Mouse (Mus musculus) liver (tissue): ENCODE results near the gene Ptprcap.
A peak's percentile ranks its signal among the peaks of the same experiment; 100 is the strongest.

Experiments
- DNase-seq: peaks from one replicate; pipeline ENCODE4 v3.0.0-alpha.2; 2020; ENCODE audit warnings: mixed read lengths

Gene Ptprcap

DNA sequence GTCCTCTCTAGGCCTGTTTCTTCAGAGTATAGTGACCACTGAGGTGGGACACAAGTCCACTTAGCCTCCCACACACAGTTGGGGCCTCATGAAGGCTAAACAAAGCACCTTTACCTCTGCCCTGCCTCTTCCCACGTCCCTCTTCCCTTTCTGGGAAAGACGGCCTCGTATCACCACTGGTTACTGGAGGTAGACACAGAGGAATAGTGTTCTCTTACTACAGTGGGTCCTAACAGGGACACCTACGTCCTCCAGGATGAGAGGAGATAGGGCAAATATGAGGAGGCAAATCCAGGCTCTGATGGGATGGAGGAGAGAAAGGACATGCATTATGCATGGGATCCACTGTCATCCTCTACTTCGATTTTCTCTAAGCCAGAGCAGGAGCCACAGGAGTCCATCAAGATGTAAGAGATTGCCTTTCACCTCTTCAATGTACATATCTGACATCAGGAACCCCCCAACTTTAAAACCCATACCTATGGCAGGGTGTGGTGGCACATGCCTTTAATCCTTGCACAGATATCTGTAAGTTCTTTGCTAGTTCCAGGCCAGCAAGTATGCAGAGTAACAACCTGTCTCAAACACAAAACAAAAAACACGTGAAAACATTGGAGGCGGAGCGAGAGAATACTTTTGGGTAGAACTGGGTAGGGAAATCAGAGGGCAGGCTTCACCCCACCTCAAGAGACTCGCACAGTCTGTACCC lies 5.5 kb upstream of the Ptprcap start:
- DNase-seq: no peak

DNA sequence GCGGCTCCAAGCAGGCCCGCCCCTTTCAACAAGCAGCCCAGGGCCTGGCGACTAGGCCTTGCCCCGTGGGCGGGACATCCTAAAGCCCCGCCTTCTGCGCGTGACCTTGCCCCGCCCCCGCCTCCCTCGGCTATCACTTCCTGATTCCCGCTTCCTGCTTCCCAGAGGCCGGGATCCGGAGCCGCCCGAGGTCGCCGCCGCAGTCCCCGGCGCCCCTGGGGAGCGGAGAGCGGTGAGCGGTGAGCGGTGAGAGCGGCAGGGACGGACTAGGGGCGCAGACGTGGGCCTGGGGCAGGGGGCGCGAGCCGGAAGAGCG lies 5.0 kb upstream of the Ptprcap start, which contains the start of gene Coro1b:
Gene Coro1b, plus strand, starts transcription at position 129 of the 316 bp plus-strand sequence.
- peak; percentile 97 for DNase-seq

GRCm38 (mm10) chr19:4148819-4149218 lies 4.6 kb upstream of the Ptprcap start:
- DNase-seq: no peak

GRCm38 (mm10) chr19:4149283-4149682 lies 4.1 kb upstream of the Ptprcap start:
- no peak for DNase-seq

DNA sequence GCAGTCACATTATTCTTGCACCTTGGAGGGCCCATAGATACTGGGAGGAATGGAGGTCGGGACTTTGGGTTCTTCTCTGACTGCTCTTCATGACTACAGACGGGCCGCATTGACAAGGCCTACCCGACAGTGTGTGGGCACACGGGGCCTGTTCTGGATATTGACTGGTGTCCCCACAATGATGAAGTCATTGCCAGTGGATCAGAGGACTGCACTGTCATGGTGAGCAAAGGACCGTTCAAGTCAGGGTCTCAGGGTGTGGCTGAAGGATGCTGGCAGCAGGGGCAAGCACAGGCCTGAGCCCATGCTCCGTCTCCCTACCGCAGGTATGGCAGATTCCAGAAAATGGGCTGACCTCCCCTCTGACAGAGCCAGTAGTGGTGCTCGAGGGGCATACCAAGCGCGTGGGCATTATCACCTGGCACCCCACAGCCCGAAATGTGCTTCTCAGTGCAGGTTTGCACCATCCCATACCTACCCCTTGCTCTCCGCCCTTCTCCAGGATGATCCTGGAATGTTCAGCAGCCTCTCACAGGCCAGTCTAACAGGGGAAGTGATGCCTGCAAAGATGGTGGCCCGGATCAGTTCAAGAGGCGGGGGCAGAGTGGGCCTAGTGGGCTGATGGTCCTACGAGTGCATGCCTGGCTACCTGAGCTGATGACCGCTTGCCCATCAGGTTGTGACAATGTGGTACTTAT lies 3.5 kb upstream of the Ptprcap start:
- no peak for DNase-seq

- DNase-seq: no peak
Observed at GRCm38 (mm10) chr19:4150567-4151487, 2.6 kb upstream of the Ptprcap start.

DNA sequence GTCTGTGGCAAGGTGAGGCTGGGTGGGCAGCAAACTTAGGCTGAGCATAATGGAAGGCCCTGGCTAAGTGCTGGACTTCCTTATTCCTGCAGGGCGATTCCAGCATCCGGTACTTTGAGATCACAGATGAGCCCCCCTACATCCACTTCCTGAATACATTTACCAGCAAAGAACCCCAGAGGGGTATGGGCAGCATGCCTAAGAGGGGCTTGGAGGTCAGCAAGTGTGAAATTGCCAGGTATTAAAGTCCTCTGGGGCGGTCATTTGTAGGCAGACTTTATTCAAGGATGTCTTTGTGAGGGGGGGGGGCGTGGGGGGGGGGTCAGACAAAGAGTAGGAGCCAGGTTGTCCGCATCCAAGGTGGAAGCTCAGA lies 1.9 kb upstream of the Ptprcap start:
- DNase-seq: no peak

- no peak for DNase-seq
Observed at GRCm38 (mm10) chr19:4151898-4152297, 1.5 kb upstream of the Ptprcap start.

DNA sequence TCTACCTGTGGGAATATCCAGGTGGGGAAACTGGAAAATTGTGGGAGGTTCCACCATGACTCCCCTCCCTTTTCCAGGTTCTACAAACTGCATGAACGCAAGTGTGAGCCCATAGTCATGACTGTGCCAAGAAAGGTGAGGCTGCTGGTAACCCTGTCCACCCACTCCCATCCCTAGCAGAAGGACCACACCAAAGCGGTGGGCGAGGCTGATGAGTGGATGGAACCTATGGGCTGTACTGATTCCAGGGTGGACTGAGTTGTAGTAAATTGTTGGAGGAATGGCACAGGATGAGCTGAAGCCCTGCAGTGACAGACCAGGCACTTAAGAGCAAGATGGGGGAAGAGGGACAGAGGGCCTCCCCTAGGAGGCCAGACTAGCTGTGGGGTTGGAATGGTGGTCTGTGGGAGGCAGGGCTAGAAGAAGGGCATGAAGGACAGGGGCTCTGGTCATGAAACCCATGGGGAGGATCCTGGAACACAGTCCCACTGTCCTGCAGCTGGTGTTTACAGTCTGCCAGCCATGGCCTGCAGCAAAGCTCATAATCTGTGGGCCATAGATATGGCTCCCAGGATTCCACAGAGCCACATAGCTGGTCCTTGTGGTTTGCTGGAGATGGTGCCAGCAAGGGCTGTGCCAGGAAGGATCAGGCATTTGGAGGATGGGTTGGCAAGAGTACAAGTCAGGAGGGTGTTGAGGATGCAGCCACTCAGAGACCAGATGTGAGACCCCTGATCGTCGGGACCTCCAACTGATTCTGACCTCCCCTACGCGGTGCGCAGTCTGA lies 766 bp upstream of the Ptprcap start:
- no peak for DNase-seq

DNA sequence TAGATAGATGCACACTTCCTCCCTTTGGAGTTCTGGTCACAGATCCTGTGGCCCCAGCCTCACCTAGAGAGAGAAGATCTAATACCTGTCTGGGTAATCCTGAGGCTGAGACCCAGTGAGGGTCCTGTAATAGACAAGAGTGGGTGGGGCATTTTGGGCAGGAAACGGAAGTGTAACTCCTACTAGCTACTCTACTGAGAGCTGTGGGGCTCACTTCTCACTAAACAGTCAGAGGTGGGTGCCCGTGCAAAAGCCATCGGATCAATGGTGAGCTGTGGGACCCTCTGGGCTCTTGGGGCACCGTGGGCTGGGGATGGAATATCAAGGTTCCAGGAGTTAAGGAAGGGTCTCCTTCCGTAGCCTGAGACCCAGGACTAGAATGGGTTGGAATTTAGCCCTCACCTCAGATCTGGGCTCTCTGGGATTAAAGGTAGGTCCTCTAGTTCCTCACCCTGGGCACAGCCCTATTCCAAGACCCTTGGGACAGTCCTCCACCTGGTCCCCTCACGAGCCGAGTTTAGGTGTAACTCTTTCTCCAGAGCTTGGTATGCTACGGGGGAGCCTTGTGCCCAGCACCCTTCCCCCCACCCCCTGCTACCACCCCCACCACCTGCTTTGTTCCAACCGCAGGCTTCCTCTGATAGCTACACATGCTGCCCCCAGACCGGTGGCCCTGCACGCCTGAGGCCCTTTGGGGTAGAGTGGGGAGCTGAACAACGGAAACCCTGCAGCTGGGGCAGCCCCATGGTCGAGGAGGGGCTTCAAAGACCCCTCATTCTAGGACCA lies 1.2 kb downstream of the Ptprcap start:
- DNase-seq: peak; percentile 37

DNA sequence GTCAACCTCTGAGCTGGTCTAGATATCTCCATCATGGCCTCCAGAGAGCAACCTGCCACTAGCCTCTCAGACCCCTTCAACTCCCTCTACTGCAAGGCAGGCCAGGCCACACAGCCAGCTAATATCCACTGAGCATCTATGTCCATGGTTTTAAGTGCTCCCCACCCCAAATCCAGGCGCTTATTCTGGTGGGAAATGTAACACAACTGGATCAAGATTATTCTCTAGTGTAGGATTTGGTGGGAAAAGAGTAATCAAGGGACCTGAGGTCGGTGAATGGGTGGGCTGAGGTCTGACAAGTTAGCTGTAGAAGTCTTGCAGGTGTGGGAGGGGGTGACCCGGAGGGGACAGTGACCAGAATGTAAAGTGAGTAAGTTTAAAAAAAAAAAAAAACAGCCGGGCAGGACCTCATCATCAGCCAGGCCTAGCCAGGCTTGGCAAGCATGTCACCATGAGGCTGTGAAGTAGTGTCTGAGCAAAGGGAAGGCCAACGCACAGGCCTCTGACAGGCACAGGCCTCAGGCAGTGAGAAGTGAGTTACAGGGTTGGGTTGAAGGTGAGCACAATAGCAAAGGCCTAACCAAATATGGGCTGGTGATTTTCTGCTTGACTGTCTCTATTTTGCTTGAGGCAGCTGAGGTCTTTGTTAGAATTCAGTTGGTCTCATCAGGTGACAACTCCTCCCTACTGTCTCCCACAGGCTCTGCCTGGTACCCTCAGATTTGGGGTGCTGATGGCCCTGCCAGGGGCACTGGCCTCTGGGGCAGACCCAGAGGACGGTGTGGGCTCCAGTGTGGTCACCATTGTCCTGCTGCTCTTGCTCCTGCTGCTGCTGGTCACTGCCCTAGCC lies 2.0 kb downstream of the Ptprcap start:
- no peak for DNase-seq

- no peak for DNase-seq
Observed at GRCm38 (mm10) chr19:4156073-4156579, 2.7 kb downstream of the Ptprcap start.

GRCm38 (mm10) chr19:4156771-4157170 lies 3.4 kb downstream of the Ptprcap start:
- DNase-seq: no peak

DNA sequence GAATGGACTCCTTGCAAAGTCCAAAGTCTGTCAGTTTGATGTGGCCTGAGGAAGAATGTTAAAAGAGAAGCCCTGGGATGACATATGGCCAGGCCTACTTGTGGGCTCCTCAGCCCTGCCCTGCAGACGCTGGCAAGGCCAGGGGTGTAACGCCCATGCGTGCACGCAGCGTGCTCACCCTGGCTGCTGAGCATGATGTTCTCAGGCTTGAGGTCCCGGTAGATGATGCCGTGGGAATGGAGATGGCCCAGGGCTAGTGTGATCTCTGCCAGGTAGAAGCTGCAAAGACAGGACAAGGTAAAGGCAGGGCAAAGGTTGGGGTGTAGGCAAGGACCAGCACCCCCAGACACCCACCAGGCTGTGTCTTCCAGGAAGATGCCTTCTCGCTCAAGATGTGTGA lies 5.6 kb downstream of the Ptprcap start:
- DNase-seq: no peak

- DNase-seq: peak; percentile 94
Observed at GRCm38 (mm10) chr19:4162646-4163542, 9.5 kb downstream of the Ptprcap start, which contains the start of gene Rps6kb2. Rps6kb2 (minus strand) TSS chr19:4163354.

- DNase-seq: no peak
Observed at GRCm38 (mm10) chr19:4163543-4163887, 10.1 kb downstream of the Ptprcap start.

- DNase-seq: no peak
Observed at GRCm38 (mm10) chr19:4164100-4164499, 10.7 kb downstream of the Ptprcap start.

GRCm38 (mm10) chr19:4164721-4165120 lies 11.3 kb downstream of the Ptprcap start:
- DNase-seq: no peak

- no peak for DNase-seq
Observed at GRCm38 (mm10) chr19:4166678-4167476, 13.5 kb downstream of the Ptprcap start.
